Mouse (Mus musculus): Measurements from ENCODE around the gene Rnf150. TPM values are rescaled to one million over a fixed set of nuclear protein-coding genes. Genes with fewer than 3 reads are reported as not detected.

The Rnf150 gene
- polyA plus RNA-seq, 1 experiment, result 2.0 TPM

GRCm38 (mm10) chr8:83102957-83103510 lies 239.9 kb downstream of the Rnf150 start:
- Histone ChIP-seq H3ac (ENCODE audit: control insufficient read depth, insufficient read length) (no peak overlapping the region), H3K4me3 (no peak overlapping the region), H3K4me2 (ENCODE audit: low read depth) (no peak overlapping the region), H3K27me3 (ENCODE audit: control insufficient read depth, insufficient read depth, insufficient read length) (no peaks in the 10 kb centered on the region), H3K79me2 (ENCODE audit: control insufficient read depth, insufficient read depth) (no peaks in the 10 kb centered on the region), H3K36me3 (ENCODE audit: control insufficient read depth, insufficient read depth) (no peaks in the 10 kb centered on the region)
- TF ChIP-seq MYOD1 (IDR thresholded peaks at IDR 0.05; ENCODE audit: control insufficient read depth in 1 of 3, insufficient read length in 2 of 3, low read depth in 2 of 3) (no peak), CEBPB (IDR thresholded peaks at IDR 0.05; ENCODE audit: insufficient read depth, poor library complexity, severe bottlenecking) (no peak), REST (IDR thresholded peaks at IDR 0.05; ENCODE audit: insufficient read depth, insufficient read length) (no peak), SRF (IDR thresholded peaks at IDR 0.05; ENCODE audit: control insufficient read depth, insufficient read length, low read depth) (no peak), MAX (IDR thresholded peaks at IDR 0.05; ENCODE audit: low read depth) (no peak), USF1 (IDR thresholded peaks at IDR 0.05; ENCODE audit: low read depth) (no peak), POLR2AphosphoS2 (IDR thresholded peaks at IDR 0.05; ENCODE audit: insufficient read length, low read depth) (no peak), TCF3 (IDR thresholded peaks at IDR 0.05; ENCODE audit: insufficient read length, low read depth) (no peak), TCF12 (IDR thresholded peaks at IDR 0.05; ENCODE audit: insufficient read depth, poor library complexity, severe bottlenecking) (no peak), MYOG (IDR thresholded peaks at IDR 0.05; ENCODE audit: control insufficient read depth in 1 of 3, insufficient read depth in 1 of 3, insufficient read length in 2 of 3, low read depth in 2 of 3) (no peak), E2F4 (IDR thresholded peaks at IDR 0.05; ENCODE audit: insufficient read depth) (no peak), POLR2A (IDR thresholded peaks at IDR 0.05; ENCODE audit: insufficient read length, low read depth) (no peak)

- Histone ChIP-seq H3K36me3 (ENCODE audit: control insufficient read depth, insufficient read depth) (no peaks in the 10 kb centered on the region), H3ac (ENCODE audit: control insufficient read depth, insufficient read length) (no peak overlapping the region), H3K4me3 (no peak overlapping the region), H3K79me2 (ENCODE audit: control insufficient read depth, insufficient read depth) (no peaks in the 10 kb centered on the region), H3K4me2 (ENCODE audit: low read depth) (no peak overlapping the region), H3K27me3 (ENCODE audit: control insufficient read depth, insufficient read depth, insufficient read length) (no peaks in the 10 kb centered on the region)
- TF ChIP-seq MYOD1 (IDR thresholded peaks at IDR 0.05; ENCODE audit: control insufficient read depth in 1 of 3, insufficient read length in 2 of 3, low read depth in 2 of 3) (no peak), E2F4 (IDR thresholded peaks at IDR 0.05; ENCODE audit: insufficient read depth) (no peak), REST (IDR thresholded peaks at IDR 0.05; ENCODE audit: insufficient read depth, insufficient read length) (no peak), CEBPB (IDR thresholded peaks at IDR 0.05; ENCODE audit: insufficient read depth, poor library complexity, severe bottlenecking) (no peak), MYOG (IDR thresholded peaks at IDR 0.05; ENCODE audit: control insufficient read depth in 1 of 3, insufficient read depth in 1 of 3, insufficient read length in 2 of 3, low read depth in 2 of 3) (no peak), SRF (IDR thresholded peaks at IDR 0.05; ENCODE audit: control insufficient read depth, insufficient read length, low read depth) (no peak), TCF12 (IDR thresholded peaks at IDR 0.05; ENCODE audit: insufficient read depth, poor library complexity, severe bottlenecking) (no peak), USF1 (IDR thresholded peaks at IDR 0.05; ENCODE audit: low read depth) (no peak), POLR2A (IDR thresholded peaks at IDR 0.05; ENCODE audit: insufficient read length, low read depth) (no peak), POLR2AphosphoS2 (IDR thresholded peaks at IDR 0.05; ENCODE audit: insufficient read length, low read depth) (no peak), MAX (IDR thresholded peaks at IDR 0.05; ENCODE audit: low read depth) (no peak), TCF3 (IDR thresholded peaks at IDR 0.05; ENCODE audit: insufficient read length, low read depth) (no peak)
Observed at GRCm38 (mm10) chr8:83103968-83104367, 240.8 kb downstream of the Rnf150 start.

GRCm38 (mm10) chr8:83109756-83110155 lies 246.6 kb downstream of the Rnf150 start:
- H3K4me3 ChIP-seq, result no peak overlapping the region
- H3K27me3 ChIP-seq (ENCODE audit: control insufficient read depth, insufficient read depth, insufficient read length), result no peaks in the 10 kb centered on the region
- TF ChIP-seq TCF12 (IDR thresholded peaks at IDR 0.05; ENCODE audit: insufficient read depth, poor library complexity, severe bottlenecking) (no peak), MYOG (IDR thresholded peaks at IDR 0.05; ENCODE audit: control insufficient read depth in 1 of 3, insufficient read depth in 1 of 3, insufficient read length in 2 of 3, low read depth in 2 of 3) (no peak), MYOD1 (IDR thresholded peaks at IDR 0.05; ENCODE audit: control insufficient read depth in 1 of 3, insufficient read length in 2 of 3, low read depth in 2 of 3) (no peak), POLR2A (IDR thresholded peaks at IDR 0.05; ENCODE audit: insufficient read length, low read depth) (no peak), REST (IDR thresholded peaks at IDR 0.05; ENCODE audit: insufficient read depth, insufficient read length) (no peak), SRF (IDR thresholded peaks at IDR 0.05; ENCODE audit: control insufficient read depth, insufficient read length, low read depth) (no peak), POLR2AphosphoS2 (IDR thresholded peaks at IDR 0.05; ENCODE audit: insufficient read length, low read depth) (no peak), TCF3 (IDR thresholded peaks at IDR 0.05; ENCODE audit: insufficient read length, low read depth) (no peak), MAX (IDR thresholded peaks at IDR 0.05; ENCODE audit: low read depth) (no peak), USF1 (IDR thresholded peaks at IDR 0.05; ENCODE audit: low read depth) (no peak)
- no peaks in the 10 kb centered on the region for H3K36me3 ChIP-seq (ENCODE audit: control insufficient read depth, insufficient read depth)
- H3ac ChIP-seq (ENCODE audit: control insufficient read depth, insufficient read length), result no peak overlapping the region
- no peak overlapping the region for H3K4me2 ChIP-seq (ENCODE audit: low read depth)
- H3K79me2 ChIP-seq (ENCODE audit: control insufficient read depth, insufficient read depth), result no peaks in the 10 kb centered on the region

- Histone ChIP-seq H3K4me3 (no peak overlapping the region), H3K36me3 (ENCODE audit: control insufficient read depth, insufficient read depth) (no peaks in the 10 kb centered on the region), H3K27me3 (ENCODE audit: control insufficient read depth, insufficient read depth, insufficient read length) (no peaks in the 10 kb centered on the region), H3K4me2 (ENCODE audit: low read depth) (no peak overlapping the region), H3ac (ENCODE audit: control insufficient read depth, insufficient read length) (no peak overlapping the region), H3K79me2 (ENCODE audit: control insufficient read depth, insufficient read depth) (no peaks in the 10 kb centered on the region)
- TF ChIP-seq TCF3 (IDR thresholded peaks at IDR 0.05; ENCODE audit: insufficient read length, low read depth) (no peak), MYOD1 (IDR thresholded peaks at IDR 0.05; ENCODE audit: control insufficient read depth in 1 of 3, insufficient read length in 2 of 3, low read depth in 2 of 3) (no peak), USF1 (IDR thresholded peaks at IDR 0.05; ENCODE audit: low read depth) (no peak), POLR2AphosphoS2 (IDR thresholded peaks at IDR 0.05; ENCODE audit: insufficient read length, low read depth) (no peak), CEBPB (IDR thresholded peaks at IDR 0.05; ENCODE audit: insufficient read depth, poor library complexity, severe bottlenecking) (no peak), SRF (IDR thresholded peaks at IDR 0.05; ENCODE audit: control insufficient read depth, insufficient read length, low read depth) (no peak)
Observed at GRCm38 (mm10) chr8:83110177-83110576, 247.0 kb downstream of the Rnf150 start.

All from myocyte (in vitro differentiated cells).